Mouse (Mus musculus): ENCODE data around the gene Lgals8. TPM values are rescaled to one million over a fixed set of nuclear protein-coding genes. Genes with fewer than 3 reads are reported as not detected.

Lgals8 gene
- polyA plus RNA-seq, 1 experiment from 2014 or later: 7.8 TPM

Other genes starting within 250 kb of the Lgals8 start
- 15.0 and 16.5 TPM in 2 replicates for gene Mtr, start 206.8 kb downstream of the Lgals8 start, polyA plus RNA-seq (2016; fragmentation: Nextera tagmentation; extraction: Ambion mirVana)
- 1.6 and 1.8 TPM in 2 replicates for gene Actn2, start 124.2 kb downstream of the Lgals8 start, polyA plus RNA-seq (2016; fragmentation: Nextera tagmentation; extraction: Ambion mirVana)
- 30.9 and 37.4 TPM in 2 replicates for gene Heatr1, start 69.9 kb downstream of the Lgals8 start, polyA plus RNA-seq (2016; fragmentation: Nextera tagmentation; extraction: Ambion mirVana)
- gene Edaradd, start 55.5 kb upstream of the Lgals8 start, polyA plus RNA-seq (2016; fragmentation: Nextera tagmentation; extraction: Ambion mirVana): 2.9 and 3.6 TPM in 2 replicates
- gene Ero1lb, start 100.9 kb upstream of the Lgals8 start, polyA plus RNA-seq (2016; fragmentation: Nextera tagmentation; extraction: Ambion mirVana): 9.5 and 11.7 TPM in 2 replicates